Mouse (Mus musculus) cerebral cortex, adult 2 months (tissue): ENCODE measurements around the gene Baiap2l1.

Source experiments
- WGBS: fragments of 180-500 bp; shearing (Covaris S2); methylation state at CpG from one replicate; pipeline ENCODE4 v1.1.7; 2018; 5-methylcytosine and 5-hydroxymethylcytosine counted together

Gene Baiap2l1

DNA sequence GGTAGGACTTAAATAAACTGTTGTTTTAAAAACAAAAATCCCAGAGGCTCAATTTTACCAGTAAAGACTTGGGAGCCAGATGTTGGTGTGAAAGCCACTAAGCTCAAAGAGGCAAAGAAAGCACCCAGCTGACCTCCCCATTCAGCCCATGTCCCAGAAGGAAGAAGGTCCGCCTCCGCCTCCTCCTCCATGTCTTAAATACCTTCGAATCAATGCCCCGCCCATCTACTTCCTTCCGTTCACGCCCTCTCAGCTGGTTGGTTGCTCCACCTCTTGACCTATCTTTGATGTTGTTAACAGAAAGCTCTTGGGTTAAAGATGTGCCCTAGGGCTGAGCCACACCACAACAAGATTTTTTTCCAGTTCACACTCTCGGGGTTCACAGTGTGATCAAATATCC is 127.7 kb downstream of the Baiap2l1 start:
- 91% methylated on average over 7 of the region's 7 CpGs for WGBS

DNA sequence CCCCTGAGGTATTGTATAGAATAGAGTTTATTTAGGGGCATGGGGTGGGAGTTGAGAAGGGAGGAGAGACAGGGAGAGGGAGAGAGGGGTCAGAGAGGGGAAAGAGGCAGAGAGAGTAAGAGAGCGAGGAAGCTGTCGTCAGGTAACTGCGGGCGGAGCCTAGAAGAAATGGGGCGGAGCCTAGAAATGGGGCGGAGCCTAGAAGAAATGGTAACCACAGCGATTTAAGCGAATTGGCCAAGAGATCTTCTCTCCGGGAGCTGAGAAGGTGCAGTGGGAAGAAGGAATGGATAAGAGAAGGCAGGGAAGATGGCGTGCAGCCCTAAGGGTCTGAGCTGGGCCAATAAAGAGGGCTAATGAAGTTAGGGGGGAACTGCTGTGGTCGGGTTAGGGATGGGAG is 131.7 kb downstream of the Baiap2l1 start:
- WGBS: 38% methylated on average over 11 of the region's 11 CpGs

DNA sequence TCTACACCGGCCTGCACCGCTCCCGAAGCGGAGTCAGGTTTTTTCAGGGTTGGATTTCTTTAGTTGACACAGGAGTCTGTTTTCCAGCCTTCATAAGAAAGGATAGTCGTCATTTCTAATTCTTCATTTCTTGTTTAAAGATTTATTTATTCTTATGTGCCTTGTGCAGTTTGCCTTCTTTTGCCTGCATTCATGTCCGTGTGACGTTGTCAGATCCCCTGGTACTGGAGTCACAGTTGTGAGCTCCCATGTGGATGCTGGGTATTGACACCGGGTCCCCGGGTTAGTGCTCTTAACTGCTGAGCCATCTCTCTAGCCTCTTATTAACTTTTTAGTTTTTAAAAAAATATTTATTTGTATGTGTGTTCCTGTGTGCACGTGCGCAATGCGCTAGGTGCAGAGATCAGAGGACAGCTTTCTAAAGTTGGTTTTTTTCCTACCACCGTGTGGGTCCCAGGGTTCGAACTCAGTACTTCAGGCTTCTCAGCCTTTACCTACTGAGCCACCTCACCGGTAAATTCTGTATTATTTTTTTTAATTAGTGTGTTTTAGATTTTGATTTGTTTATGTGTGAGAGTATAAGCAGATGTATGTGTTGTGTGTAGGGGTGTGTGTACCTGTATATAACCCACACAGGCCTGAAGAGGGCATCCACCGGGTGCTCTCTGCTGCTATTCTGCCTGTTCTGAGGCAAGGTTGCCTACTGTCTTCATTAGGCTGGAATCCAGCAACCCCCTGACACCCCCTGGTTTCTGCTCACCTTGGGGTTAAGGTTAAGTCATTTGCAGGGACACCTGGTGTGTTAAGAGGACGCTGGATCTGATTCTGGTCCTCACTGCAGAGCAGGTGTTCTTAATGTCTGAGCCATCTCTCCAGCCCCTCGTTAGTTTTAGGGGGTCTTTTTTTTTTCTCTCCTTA is 133.8 kb downstream of the Baiap2l1 start:
- 21% methylated on average over 18 of the region's 18 CpGs for WGBS

- WGBS: 0% methylated on average over 37 of the region's 37 CpGs
Observed at GRCm38 (mm10) chr5:144223503-144223862, 134.4 kb downstream of the Baiap2l1 start, which contains the start of gene Tecpr1. TSS of gene Tecpr1 (minus strand) at chr5:144223615.

DNA sequence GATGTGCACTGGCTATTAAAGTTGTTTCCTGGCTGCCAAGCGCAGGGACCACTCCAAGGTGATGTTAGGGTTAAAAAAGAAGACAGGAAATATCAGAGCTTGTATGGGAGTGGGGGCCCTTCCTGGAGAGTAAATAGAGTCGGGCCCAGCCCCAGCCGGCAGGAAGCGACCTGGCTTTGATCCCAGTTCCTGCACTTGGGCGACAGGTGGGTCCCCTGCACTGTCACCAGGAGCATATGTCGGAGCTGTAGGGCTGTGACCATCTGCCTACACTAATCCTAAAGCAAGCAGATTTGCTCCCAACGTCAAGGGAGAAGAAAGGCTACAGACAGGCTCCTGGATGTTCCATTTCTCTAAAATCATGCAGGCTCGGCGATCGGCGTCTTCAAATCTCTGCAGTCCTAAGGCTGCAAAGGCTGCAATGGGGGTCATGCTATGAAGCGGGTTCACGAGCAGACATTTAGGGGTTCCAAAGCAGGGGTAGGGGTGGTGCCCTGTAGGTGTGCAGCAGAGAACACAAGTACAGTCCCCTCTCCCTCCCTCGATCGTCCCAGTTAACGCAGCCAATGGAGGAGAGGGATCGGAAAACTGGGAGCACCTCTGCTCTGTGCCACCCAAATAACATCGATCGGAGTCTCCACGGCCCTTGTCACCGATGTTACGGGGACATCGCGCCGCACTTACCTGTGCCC is 135.0 kb downstream of the Baiap2l1 start:
- WGBS: under 1% methylated on average over 25 of the region's 25 CpGs

- WGBS: 58% methylated on average over 4 of the region's 4 CpGs
Observed at GRCm38 (mm10) chr5:144221305-144221704, 136.6 kb downstream of the Baiap2l1 start.

DNA sequence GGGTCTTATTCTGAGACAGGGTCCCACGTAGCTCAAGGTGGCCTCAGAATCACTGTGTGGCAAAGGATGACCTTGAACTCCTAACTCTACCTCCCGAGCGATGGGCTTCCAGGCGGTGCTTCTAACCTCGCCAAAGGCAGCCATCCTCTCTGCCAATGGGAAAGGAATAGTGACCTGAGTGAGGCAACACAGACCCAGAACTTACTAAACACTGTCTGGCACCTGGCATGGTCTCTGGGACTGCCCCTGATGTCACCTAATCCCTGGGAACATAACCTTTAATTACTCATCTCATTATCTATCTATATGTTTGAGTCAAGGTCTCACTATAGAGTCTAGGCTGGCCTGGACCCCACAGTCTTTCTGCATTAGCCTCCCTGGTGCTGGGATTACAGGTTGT is 138.0 kb downstream of the Baiap2l1 start:
- WGBS: 90% methylated on average over 5 of the region's 5 CpGs

DNA sequence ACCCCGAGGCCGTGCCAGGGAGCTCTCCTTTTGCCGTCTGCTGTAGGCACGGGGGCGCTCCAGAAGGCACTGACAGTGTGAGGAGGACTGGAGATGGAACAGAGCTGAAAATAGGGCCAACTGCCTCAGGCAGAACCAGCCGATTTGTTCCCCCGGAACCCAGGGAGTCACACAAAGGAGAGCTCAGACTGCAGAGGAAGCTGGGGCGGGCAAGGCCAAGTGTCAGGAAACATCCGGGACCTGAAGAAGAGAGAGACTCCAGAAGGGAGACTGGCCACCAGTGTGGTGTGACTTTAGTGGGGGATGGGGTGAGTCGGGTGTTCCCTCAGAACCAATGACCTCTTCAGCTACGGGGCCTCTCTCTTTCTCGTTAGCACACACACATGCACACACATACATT is 138.6 kb downstream of the Baiap2l1 start:
- WGBS: 51% methylated on average over 12 of the region's 12 CpGs

GRCm38 (mm10) chr5:144218061-144218460 is 139.9 kb downstream of the Baiap2l1 start:
- 84% methylated on average over 7 of the region's 7 CpGs for WGBS

GRCm38 (mm10) chr5:144215992-144216391 is 141.9 kb downstream of the Baiap2l1 start:
- 93% methylated on average over 2 of the region's 2 CpGs for WGBS
